Mouse (Mus musculus) heart, embryonic 14.5 days (tissue): ENCODE measurements at regions not wholly inside any gene's neighbourhood (a gene's known extent, or its start where the extent isn't known, plus 50 kb on each side); places are given as distances from the start of the nearest gene placed in this dataset.
"Not testable (repeated sequence)": the region's sequence is repeated elsewhere in the genome, so short reads cannot be mapped to it uniquely, and the experiment has no call there.

Experiments used
- ATAC-seq: fragments of 200-750 bp; cut with Nextera tagmentation; 2 replicates; pipeline ENCODE4 v1.8.0; 2017; ENCODE audit warnings: low read depth, moderate TSS enrichment; ENCODE audit not compliant: insufficient number of reproducible peaks, insufficient read depth, low FRiP score
- H3K27ac ChIP-seq, 2 experiments: fragments of 200-500 bp in 1 of 2; fragments of 300-500 bp in 1 of 2; sonication (generic) in 1 of 2; replicated peaks in 1 of 2; 2 replicates each; pipeline ENCODE4 v1.5.1; 2012 to 2014; ENCODE audit warnings: low read depth in 2 of 2, low read length in 2 of 2, control low read depth in 1 of 2, mild to moderate bottlenecking in 1 of 2, mixed read lengths in 1 of 2; ENCODE audit not compliant: control insufficient read depth in 1 of 2, insufficient read depth in 1 of 2
- H3K27me3 ChIP-seq: fragments of 300-500 bp; sonication (generic); 2 replicates; pipeline ENCODE4 v1.6.1; 2014; ENCODE audit warnings: mild to moderate bottlenecking, low read length, control low read depth; ENCODE audit not compliant: control insufficient read depth, insufficient read depth
- H3K36me3 ChIP-seq: fragments of 300-500 bp; sonication (generic); 2 replicates; pipeline ENCODE4 v1.6.1; 2014; ENCODE audit warnings: mild to moderate bottlenecking, control low read depth, low read length, mixed read lengths; ENCODE audit not compliant: control insufficient read depth, insufficient read depth
- H3K4me1 ChIP-seq, 2 experiments: fragments of 200-500 bp in 1 of 2; fragments of 300-500 bp in 1 of 2; sonication (generic) in 1 of 2; 2 replicates each; pipeline ENCODE4 v1.6.1; 2012 to 2014; ENCODE audit warnings: low read length in 2 of 2, control low read depth in 1 of 2, mixed read lengths in 1 of 2; ENCODE audit not compliant: control insufficient read depth in 2 of 2, insufficient read depth in 2 of 2
- H3K4me2 ChIP-seq: fragments of 300-500 bp; sonication (generic); 2 replicates; pipeline ENCODE4 v1.6.1; 2014; ENCODE audit warnings: mild to moderate bottlenecking, low read length
- H3K4me3 ChIP-seq, 2 experiments: fragments of 200-500 bp in 1 of 2; fragments of 300-500 bp in 1 of 2; sonication (generic) in 1 of 2; 2 replicates each; pipeline ENCODE4 v1.5.1; 2012 to 2014; ENCODE audit warnings: low read length in 2 of 2, mild to moderate bottlenecking in 2 of 2, control low read depth in 1 of 2, low read depth in 1 of 2, moderate library complexity in 1 of 2; ENCODE audit not compliant: control insufficient read depth in 1 of 2, insufficient read depth in 1 of 2
- H3K9ac ChIP-seq: fragments of 300-500 bp; sonication (generic); 2 replicates; pipeline ENCODE4 v1.6.1; 2014; ENCODE audit warnings: mild to moderate bottlenecking, low read length
- H3K9me3 ChIP-seq: fragments of 300-500 bp; sonication (generic); 2 replicates; pipeline ENCODE4 v1.6.1; 2016; ENCODE audit warnings: low read length, control low read depth; ENCODE audit not compliant: control insufficient read depth
- WGBS: fragments of 180-500 bp; shearing (Covaris S2); extraction: QIAGEN DNeasy Blood & Tissue Kit; methylation state at CpG from one replicate; pipeline ENCODE4 v1.1.7; 2014; 5-methylcytosine and 5-hydroxymethylcytosine counted together

DNA sequence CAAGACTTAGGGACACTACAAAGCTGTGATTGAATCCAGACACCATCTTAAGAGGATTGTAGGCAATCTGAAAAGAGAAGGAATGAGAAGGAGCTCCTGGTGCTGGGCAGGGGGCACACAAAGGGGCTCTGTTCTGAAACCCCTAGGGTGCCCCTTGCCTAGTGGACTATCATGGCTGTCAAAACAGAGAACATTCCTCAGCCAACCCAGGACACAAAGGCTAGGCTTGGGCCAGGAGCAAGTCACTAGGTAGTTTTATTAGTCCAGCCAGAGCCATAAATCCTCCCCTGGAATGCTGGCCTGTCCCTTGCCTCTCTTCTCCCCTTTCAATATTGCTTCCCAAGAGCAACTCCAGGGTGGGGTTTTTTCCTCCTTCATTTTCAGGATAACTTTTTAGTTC is 97.3 kb upstream of the Tns3 start:
- H3K4me2 ChIP-seq = no peak overlapping the region
- ATAC-seq = no peak
- no peaks in the 10 kb centered on the region for H3K27me3 ChIP-seq

DNA sequence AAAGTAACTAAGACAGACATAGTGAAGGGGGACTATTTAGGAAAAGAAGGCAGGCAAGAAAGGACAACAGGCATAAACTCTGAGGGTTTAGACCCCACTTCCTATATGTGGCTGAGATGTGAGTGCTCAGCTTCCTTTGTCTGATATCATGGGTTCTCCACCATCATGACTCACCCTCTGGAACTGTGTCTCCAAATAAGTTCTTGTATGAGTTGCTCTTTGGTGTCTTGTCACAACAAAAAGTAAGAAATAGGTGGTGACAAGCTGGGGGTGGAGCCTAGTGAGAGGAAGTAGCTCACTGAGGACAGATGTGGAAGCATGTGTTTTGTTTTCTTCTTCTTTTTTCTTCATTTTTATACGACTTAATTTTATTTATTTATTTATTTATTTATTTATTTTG is 95.5 kb upstream of the Tns3 start:
- no peaks in the 10 kb centered on the region for H3K27me3 ChIP-seq
- H3K4me3 ChIP-seq = no peak overlapping the region
- H3K9me3 ChIP-seq = no peaks in the 10 kb centered on the region
- no peak overlapping the region for H3K9ac ChIP-seq
- H3K4me2 ChIP-seq = no peak overlapping the region
- no peak for ATAC-seq
- no peaks in the 10 kb centered on the region for H3K4me1 ChIP-seq
- H3K36me3 ChIP-seq = no peaks in the 10 kb centered on the region
- no peak overlapping the region for H3K27ac ChIP-seq
- 73% methylated on average over 1 of the region's 1 CpGs for WGBS

More for the DNA sequence above, 97.3 kb upstream of the Tns3 start:
- H3K4me3 ChIP-seq = no peak overlapping the region
- H3K9ac ChIP-seq = no peak overlapping the region
- no peaks in the 10 kb centered on the region for H3K36me3 ChIP-seq
- no peaks in the 10 kb centered on the region for H3K9me3 ChIP-seq
- H3K27ac ChIP-seq = no peak overlapping the region
- no peaks in the 10 kb centered on the region for H3K4me1 ChIP-seq

DNA sequence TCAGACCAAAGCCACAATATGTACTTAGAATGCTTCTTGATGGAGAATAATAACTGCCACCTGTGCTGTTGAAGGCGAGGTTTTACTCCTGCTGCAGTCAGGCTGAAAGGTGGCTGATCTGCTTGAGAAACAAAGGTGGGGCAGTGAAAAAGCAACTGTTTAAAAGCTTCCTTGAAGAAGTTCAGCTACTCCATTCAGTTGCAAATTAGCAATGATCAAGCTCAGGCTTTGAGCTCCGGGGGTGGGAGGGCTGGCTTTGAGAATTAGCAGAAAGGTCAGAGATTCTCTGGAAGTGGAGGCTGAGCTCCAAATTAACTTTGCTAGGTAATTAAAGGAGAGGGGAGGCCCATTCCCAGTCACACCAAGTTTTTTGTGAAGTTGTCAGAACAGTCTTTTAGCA is 90.2 kb upstream of the Tns3 start:
- H3K36me3 ChIP-seq, H3K4me3 ChIP-seq, ATAC-seq, H3K27me3 ChIP-seq, H3K9ac ChIP-seq, H3K9me3 ChIP-seq, H3K4me1 ChIP-seq, H3K27ac ChIP-seq, H3K4me2 ChIP-seq: not testable (repeated sequence)
- 39% methylated on average over 2 of the region's 2 CpGs for WGBS

DNA sequence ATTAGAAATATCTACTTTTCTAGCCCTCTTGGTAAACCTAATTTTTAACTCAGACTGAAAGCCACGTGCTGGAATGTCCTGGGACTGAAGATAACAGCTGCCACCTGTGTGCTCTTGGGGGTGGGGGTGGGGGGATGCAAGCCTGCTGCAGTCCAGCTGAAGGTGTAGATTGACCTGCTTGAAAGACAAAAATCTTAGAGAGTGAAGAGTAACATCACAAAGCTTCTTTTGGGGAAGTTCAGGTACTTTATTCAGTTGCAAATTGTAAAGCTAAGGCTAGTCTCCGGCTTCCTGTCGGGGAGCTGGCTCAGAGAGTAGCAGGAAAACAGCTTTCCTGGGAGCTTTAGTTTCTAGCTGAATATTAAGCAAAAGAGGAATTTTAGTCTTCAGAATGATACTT is 71.4 kb upstream of the Tns3 start:
- not testable (repeated sequence) for H3K4me3 ChIP-seq, H3K27ac ChIP-seq, H3K36me3 ChIP-seq, H3K4me2 ChIP-seq, H3K27me3 ChIP-seq, H3K4me1 ChIP-seq, H3K9ac ChIP-seq, ATAC-seq, H3K9me3 ChIP-seq
- WGBS = 78% methylated on average over 3 of the region's 3 CpGs

DNA sequence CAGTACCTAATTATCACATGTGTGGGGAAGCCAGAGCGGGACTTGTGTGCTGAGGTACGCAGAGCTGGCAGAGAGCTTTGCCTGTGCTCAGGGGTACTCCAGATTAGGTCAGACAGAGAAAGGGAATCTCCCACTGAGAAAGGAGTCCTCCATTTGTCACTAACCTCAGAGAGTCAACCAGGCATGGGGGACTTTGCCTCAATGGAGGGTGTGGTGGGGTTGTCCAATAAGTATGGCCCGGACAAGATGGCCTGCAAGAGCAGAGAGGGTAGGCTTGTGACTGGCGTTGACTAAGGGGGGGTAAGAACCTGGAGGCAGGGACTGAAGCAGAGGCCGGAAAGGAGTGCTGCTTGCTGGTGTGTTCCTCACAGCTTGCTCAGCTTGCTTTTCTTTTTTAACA is 62.7 kb upstream of the Tns3 start:
- no peaks in the 10 kb centered on the region for H3K4me1 ChIP-seq
- no peak overlapping the region for H3K4me2 ChIP-seq
- no peak for ATAC-seq
- no peak overlapping the region for H3K27ac ChIP-seq
- no peaks in the 10 kb centered on the region for H3K36me3 ChIP-seq
- H3K9me3 ChIP-seq = no peaks in the 10 kb centered on the region
- no peak overlapping the region for H3K9ac ChIP-seq
- H3K4me3 ChIP-seq = no peak overlapping the region
- H3K27me3 ChIP-seq = no peaks in the 10 kb centered on the region
- 80% methylated on average over 5 of the region's 5 CpGs for WGBS

DNA sequence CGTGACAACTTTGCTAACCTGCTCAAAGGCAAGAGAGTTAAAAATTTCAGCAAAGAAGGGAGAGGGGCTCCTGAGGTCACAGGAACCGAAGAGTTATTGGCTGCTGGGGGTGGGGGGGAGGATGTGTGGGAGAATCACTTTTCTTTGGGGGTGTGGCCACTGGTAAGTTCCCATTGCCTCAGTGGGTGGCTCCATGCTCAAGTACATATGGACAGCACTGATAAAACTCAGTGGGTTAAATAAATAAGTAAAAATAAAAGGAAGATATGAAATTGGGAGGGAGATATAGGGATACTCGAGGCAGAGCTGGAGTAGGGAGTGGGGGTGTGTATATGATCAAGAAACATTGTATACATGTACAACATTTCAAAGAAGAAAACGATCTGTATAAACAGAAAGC is 61.2 kb upstream of the Tns3 start:
- H3K4me3 ChIP-seq = no peak overlapping the region
- no peak overlapping the region for H3K27ac ChIP-seq
- H3K9ac ChIP-seq = no peak overlapping the region
- no peaks in the 10 kb centered on the region for H3K27me3 ChIP-seq
- no peaks in the 10 kb centered on the region for H3K4me1 ChIP-seq
- no peaks in the 10 kb centered on the region for H3K9me3 ChIP-seq
- ATAC-seq = no peak
- WGBS = 68% methylated on average over 4 of the region's 4 CpGs
- H3K4me2 ChIP-seq = no peak overlapping the region
- no peaks in the 10 kb centered on the region for H3K36me3 ChIP-seq

DNA sequence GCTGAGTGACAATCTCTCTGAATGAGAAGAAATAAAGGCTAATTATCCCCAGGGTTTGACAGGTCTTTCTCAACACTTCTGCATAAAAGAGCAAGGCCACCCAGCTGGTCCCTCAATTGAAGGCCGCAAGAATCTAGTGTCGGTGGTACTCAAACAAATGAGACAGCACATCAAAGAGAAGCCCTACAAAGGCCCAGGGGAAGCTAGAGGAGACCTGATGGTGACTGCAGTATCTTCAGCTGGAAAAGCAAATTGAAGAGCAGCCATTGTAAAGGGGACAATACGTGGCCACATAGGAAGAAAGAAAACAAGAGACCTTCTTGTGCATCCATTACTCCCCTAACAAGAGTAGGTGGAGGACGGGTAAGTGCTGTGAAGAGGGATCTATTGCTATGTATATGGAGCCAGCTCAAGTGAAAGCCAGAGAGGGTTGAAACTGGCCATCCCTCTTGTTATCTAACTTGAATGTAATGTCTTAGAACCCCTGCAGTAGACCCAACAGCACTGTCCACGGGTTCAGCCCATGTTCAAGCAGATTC is 58.8 kb upstream of the Tns3 start:
- Histone ChIP-seq H3K27ac (no peak overlapping the region), H3K27me3 (no peaks in the 10 kb centered on the region), H3K4me1 (no peaks in the 10 kb centered on the region), H3K9me3 (no peaks in the 10 kb centered on the region), H3K4me2 (no peak overlapping the region), H3K9ac (no peak overlapping the region), H3K36me3 (no peaks in the 10 kb centered on the region), H3K4me3 (no peak overlapping the region)
- WGBS = 50% methylated on average over 5 of the region's 5 CpGs
- no peak for ATAC-seq

DNA sequence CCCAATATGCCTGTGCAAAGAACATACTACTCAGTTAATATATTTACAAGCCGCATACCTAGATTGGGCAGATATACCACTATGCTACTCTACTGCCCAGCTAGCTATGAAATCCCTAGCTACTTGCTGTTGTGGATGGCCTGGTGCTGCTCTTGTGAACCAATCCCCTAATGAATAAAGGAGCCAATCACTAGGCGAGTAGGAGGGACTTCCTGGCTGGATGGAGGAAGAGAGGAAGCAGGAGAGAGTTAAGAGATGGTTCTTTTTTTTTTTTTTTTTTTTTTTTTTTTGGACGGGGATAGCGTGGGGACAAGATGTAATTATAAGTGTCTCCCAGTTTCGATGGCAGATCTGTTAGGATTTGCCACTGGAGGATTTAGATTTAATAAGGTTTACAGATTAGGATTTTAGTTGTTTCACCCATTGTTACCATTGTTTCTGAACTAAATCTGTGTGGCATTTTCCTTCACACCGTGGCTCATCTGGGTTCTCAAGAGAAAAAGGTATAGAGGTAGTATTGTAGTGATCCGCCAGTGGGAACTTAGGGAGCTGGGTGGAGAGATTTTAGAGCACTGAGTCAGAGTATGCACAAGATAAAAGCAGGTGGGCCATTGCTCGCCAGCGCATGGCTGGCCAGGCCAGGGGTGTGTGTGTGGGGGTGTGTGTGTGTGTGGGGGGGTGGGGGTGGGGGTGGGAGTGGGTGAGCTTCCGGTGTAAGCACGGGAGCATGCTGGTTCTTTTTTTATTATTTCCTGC is 55.1 kb upstream of the Tns3 start:
- Histone ChIP-seq H3K9ac (no peak overlapping the region), H3K27ac (no peak overlapping the region), H3K27me3 (no peaks in the 10 kb centered on the region), H3K9me3 (no peaks in the 10 kb centered on the region), H3K4me2 (no peak overlapping the region), H3K4me3 (no peak overlapping the region), H3K36me3 (no peaks in the 10 kb centered on the region), H3K4me1 (peaks cover 7 to 15% of the 10 kb centered on the region in 2 experiments)
- WGBS = 81% methylated on average over 11 of the region's 11 CpGs
- no peak for ATAC-seq
